Mouse (Mus musculus) adipose tissue, adult 10 weeks (tissue): ENCODE results near the gene Daam1. TPM values are rescaled to one million over a fixed set of nuclear protein-coding genes. Genes with fewer than 3 reads are reported as not detected.

Source experiments
- polyA plus RNA-seq: library from polyadenylated mRNA; stranded (reverse); fragments of 350-450 nt; fragmentation: Illumina TruSeq; extraction: RNeasy Lipid Tissue Mini Kit (QIAGEN cat#74804); gene quantifications from one replicate; pipeline ENCODE4 v1.2.3, GENCODE M21; 2014; ENCODE audit warnings: low read depth, low replicate concordance

Daam1 gene
- 11.9 TPM for polyA plus RNA-seq

DNA sequence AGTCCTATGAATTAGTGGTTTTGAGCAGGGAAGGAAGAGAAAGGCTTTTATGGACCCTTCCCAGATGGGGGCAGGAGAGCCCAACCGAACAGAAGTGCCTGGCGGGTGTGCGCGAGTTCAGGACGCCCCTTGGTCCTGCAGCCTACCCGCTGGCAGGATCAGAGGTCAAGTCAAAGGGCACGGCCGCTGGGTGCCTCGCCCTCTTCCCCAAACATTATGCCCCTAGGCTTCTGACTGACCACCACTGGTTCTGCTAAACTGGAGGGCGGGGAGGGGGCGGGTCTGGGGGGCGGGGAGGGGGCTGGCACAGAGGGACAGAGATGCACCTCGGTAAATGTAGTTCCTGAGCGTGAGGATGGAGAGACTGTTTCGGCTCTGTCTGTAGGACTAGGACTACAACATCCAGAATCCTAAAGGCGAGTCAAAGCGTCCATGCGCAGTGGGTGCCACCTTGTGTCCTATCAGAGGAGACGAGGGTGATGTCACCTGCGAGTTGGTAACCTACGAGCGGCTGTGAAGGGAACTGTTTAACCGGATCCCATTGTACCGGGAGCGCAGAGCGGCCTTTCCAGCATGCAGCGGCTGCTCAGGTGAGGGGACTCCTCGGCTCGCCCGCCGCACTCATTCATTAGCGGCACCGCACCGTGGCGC is at the start of gene Daam1:
TSS of gene Daam1 (plus strand) at position 472 of the 651 bp plus-strand sequence.

Other genes with a start within 250 kb of the Daam1 start
- 1.9 TPM for gene Gpr135, start 240.0 kb downstream of the Daam1 start, polyA plus RNA-seq